Mouse (Mus musculus) layer of hippocampus, postnatal 25 days (tissue): Measurements from ENCODE around the gene Grasp. TPM values are rescaled to one million over a fixed set of nuclear protein-coding genes. Genes with fewer than 3 reads are reported as not detected.

Source experiments
- DNase-seq, 2 experiments: peaks; one replicate each; pipeline ENCODE4 v3.0.0; 2022; ENCODE audit warnings: mixed read lengths in 2 of 2, low spot score in 1 of 2; ENCODE audit errors: extremely low spot score in 1 of 2
- total RNA-seq, 2 experiments: library from RNA; stranded (reverse); gene quantifications; 2 replicates each; pipeline ENCODE4 v1.2.3; 2021

Grasp gene
- 10 to 100 TPM; 73.1 to 77.9 TPM for total RNA-seq

DNA sequence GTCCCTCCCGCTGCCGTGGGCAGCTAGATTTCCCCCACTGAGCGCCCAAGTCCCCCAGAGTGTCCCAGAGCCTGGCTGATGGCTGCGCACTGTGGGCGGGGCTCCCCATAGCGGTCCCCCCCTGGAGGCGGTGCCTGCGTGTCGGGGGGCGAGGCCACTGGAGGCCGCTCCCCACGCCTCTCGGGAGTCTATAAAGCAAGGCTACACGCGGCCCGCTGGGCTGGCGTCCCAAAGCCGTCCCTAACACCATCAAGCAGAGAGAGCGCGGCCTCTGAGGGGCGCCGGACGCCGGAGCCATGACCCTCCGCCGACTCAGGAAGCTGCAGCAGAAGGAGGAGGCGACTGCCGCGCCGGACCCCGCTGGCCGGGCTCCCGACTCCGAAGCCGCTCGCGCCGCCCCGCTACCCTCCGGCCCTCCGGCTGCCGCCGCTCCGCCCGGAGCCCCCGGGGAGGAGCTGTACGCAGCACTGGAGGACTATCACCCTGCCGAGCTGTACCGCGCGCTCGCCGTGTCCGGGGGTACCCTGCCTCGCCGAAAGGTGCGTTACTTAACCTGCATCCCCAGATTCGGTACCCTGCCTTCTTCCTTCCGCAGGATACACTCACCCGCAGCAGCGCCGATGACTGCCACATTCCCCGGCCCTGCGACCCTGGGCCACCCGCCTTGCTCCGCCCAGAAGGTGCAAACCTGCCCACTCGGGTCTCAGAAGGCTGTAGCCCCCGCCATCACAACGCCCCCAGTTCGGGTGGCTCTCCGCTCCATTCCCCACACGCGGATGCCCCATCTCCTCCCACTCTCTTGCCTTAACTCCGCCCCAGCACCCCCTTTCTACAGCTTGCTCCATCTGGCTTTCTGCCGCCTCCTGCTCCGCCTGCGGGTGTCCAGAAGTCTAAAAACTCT is at the start of gene Grasp:
Gene Grasp (plus strand): TSS at position 183 of the 901 bp plus-strand sequence.
- DNase-seq, result peak; percentile 80 to 81

- no peak for DNase-seq
Observed at GRCm38 (mm10) chr15:101174294-101175130, 49.5 kb upstream of the Grasp start.

DNA sequence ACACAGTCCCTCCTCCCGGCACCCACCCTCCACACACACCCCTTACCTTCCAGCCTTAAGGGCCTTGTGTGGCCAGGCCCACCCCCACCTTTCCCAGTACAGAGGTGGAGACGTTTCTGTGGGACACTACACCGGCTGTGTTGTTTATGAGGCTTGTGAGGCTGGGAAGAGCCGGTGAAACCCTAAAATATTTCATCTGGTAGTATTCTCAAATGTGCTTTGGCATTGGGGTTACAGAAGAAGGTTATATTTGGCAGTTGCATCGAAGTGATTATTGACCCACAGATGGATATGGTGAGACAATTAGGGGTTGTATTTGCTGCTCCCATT is 48.9 kb upstream of the Grasp start:
- no peak for DNase-seq

DNA sequence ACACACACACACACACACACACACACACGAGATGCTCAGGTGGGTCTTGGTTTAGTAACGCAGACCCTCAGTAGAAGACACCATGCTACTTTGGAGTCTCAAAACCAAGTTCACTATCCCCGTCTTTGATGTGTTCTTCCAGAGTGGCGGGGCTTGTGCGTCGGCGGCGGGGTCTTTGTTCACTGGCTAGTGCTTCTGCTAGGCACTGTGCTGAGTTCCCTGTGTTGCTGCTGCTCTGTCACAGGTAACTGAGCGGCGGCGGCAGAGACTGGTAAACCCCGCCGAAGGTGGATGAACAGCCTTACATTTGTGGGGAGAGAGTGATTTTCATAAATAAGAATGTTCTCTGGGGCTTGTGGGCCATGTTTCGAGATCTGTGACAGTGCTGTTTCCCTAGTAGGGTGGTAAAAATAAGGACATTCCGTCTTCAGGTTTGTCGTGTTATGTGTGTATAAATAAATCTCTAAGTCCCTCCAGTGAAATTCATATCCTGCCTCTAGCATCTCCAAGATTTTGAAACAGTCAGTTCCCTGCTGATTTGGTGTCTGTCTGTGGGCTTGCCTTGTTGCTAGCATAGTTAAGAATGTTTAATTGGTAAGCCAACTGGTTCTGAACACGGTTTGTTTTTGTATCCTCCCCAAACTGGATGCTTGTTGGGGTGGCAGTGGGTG is 48.2 kb upstream of the Grasp start:
- DNase-seq, result no peak

DNA sequence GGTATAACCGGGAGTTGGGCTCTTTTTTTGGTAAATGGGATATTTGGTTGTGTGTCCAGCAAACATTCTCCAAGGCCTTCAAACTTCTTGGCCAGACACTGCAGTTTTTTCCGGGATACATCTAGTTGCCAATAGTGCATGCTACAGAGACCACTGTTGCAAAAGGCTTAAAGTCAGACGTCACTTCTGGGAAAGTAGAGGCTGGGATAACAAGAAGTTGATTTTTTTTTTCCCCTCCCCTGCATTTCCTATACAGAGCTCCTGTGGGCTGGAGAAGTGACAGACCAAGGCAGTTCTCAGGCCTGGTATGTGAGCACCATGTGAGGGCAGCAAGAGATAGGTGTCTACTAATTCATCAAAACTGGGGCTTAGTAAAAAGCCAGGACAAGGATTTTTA is 47.7 kb upstream of the Grasp start:
- no peak for DNase-seq

DNA sequence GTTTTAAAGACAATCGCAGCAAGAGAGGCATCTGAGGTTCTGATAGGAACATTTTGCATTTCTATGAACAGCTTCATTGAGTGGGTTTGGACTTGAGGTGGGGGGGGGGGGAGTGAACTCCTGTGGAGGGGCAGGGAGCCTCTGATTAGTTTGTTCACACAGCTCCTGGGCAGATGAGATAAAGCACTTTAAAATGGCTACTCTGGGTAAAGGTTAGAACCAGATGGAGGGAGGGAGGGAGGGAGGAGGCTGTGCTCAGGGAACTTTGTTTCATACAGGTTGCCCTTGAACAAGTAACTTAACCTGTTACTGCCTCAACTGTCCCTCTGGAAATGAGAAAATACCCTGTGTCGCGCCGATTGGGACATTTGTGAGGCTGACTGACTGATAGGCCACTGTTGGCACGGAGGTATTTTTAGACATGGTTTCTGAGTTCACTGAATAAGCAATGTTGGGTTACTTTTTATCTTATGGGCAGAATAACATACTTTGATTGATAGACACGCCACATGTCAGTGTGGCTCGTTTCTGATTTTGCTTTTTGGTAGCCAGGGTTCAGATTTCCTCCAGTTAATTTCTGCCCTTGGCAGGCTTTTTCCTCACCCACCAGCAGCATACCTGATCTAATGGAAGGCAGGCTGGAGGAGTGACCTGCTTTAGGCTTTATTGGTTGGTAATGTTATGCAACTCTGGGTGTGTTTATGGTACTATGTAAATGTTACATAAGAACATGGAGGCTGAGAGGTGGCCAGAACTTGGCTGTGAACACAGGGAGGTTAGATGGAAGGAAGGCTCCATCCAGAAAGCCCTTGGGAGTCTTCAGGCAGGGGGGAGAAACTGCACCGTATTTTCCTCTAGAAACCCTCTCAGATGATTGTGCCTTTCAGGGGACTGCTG is 46.9 kb upstream of the Grasp start:
- no peak for DNase-seq

DNA sequence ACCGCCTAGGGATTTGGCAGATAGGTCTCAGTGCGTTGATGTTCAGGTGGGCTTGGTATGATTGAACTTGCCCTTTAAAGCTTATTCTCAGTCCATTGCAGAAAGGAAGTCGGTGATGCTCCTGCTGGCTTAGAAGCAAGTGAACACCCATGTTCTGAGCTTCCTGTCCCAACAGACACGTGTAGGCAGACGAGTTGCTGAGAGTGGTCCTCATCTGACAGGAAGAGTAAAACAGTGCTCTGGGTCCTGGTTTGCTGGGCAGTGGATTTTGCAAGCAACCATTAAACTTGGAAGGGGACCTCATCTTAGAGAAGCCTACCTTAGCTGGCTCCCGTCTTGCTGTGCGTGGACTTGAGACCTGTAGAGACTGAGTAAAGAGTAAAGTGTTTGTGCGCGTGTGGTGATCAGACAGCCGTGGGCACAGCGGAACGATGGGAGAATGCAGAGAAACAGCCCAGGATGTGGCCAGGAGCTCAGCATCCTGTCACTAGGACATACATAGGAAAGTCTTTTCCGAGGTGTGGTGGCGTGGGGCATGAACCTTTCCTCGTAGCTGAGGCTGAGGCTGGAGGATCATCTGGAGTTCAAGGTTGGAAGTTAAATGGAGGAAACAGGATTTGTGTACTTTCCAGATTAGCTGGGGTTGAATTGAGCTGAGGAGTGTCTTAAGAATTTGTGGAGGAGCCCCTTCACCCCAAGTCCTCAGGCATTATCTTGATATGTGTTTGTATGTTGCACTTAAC is 43.5 kb upstream of the Grasp start:
- DNase-seq, result no peak

DNA sequence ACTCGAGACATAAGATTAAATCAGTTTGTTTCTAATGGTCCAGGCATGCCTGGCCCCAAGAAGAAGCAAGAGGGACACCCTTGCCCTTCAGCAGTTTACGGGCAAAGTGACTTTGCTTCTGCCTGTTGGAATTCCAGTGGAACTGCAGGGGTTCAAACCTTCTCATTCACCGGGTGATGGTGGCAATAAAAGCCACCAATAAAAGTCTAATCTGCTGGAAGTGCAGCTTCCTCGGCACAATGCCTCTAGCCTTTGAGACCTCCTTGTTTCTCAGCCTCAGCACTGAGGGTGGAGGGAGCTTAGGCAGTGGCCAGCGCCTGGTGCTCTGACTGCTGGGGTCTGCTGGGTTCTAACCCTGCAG is 42.9 kb upstream of the Grasp start:
- no peak for DNase-seq

- DNase-seq, result no peak
Observed at GRCm38 (mm10) chr15:101181500-101181899, 42.5 kb upstream of the Grasp start.

GRCm38 (mm10) chr15:101182676-101183075 is 41.3 kb upstream of the Grasp start:
- no peak for DNase-seq

DNA sequence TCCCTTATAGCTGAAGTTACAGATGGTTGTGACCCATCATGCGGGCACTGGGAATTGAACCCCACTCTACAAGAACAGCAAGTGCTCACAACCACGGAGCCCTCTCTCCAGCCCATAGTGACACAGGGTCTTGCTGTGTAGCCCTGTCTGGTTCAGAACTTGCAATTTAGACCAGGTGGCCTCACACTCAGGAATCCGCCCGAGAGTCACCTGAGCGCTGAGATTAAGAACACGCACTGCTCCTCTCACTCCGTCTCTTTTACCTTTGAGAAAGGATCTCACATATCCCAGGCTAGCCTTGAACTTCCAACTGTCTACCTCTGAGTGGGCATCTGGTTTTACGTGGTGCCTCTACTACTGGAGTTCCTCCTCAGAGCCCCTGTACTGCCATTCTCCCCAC is 39.7 kb upstream of the Grasp start:
- no peak for DNase-seq

DNA sequence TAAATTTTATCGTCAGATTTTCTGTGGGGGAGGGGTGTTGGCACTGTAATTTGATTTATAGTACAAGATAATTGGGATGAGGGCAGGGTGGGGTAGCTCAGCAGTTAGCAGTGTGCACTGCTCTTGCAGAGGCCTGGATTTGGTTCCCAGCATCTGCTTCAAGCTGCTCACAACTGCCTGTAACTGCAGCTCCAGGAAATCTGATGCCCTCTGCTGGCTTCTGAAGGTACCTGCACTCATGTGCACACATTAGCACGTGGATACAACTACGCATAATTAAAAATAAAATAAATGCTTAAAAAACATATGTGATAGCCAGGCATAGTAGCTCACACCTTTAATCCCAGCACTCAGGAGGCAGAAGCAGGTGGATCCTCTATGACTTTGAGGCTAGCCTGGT is 38.4 kb upstream of the Grasp start:
- no peak for DNase-seq

- DNase-seq, result no peak
Observed at GRCm38 (mm10) chr15:101187907-101188306, 36.1 kb upstream of the Grasp start.

DNA sequence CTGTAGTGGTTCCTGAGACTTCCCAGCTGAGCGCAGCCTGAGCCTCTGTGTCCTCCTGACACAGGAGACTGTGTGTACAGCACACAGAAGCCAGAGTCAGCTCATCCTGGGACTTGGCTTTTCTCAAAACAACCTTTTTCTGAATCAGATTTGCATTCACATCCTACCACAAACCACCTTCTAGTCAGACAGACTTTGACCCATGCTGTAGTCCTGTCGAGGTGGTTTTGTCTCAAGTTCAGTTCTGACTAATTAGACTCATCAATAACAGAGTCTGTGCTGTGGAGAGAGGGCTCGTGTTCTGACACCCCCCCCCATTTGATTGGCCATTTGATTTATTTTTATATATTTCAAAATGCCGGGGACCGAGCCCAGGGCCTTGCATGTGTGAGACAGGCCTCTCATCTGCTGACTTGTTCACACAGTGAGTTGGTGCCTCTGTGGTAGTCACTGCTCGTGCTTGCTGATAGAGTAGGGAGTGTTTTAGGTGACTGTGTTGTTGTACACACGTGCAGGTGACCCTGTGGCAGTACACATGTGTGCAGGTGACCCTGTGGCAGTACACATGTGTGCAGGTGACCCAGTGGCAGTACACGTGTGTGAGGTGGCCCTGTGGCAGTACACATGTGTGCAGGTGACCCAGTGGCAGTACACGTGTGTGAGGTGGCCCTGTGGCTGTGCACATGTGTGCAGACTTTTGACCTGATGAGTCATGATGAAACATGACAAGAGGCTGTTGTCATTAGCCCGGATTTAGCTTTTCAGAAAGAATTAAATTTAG is 33.8 kb upstream of the Grasp start:
- no peak for DNase-seq

DNA sequence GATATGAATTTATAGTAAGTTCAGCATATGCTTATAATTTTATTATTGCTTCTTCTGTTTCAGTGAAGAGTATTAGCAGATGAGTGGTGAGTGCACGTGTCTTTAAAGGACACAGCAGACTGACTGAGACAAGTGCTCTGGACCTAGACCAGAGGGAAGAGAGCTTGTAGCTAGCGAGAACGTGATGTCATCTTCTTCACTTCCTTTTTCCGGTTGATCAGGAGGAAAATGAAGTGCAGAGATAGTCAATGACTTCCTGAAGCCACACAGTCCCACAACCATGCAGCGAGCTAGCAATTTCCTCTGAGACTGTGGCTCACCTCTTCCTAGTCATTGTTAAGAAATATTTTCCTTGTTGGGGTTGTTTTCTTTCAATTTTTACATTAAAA is 33.2 kb upstream of the Grasp start:
- no peak for DNase-seq

DNA sequence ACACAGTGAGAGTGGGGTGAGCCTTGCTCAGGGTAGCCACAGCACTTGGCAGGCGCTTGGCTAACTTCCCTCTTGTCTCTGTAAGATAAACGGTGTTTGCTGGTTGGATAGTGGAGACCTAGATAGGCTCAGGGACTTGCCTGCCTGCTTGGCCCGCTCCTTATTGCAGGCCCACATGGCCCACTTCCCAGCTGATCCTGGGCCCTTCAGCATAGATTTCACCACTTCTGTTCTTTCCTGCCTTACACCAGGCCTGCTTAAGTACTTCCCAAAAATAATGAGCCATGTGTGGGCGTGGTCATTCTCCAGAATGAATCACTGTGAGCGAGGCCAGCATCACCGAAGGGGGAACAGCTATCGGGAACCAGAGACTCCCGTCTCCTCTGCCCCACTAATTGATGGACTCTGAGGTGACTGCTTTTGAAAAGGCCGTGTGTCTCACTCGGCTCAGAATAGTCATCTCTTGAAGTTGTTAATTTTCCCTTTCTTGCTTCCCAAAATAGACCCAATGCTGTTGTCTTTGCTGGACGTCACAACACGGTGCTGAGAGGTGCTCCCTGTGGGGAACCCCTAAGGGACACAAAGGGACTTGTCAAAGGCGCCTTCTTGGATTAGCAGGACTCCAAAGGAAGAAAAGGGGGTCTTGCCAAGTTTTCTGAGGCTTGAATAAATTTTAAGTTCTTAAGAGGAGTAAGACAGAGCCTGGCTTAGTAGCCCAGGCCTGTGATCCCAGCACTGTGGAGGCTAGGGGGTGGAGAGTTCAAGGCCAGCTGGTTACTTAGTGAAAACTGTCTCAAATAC is 32.3 kb upstream of the Grasp start:
- DNase-seq, result no peak

DNA sequence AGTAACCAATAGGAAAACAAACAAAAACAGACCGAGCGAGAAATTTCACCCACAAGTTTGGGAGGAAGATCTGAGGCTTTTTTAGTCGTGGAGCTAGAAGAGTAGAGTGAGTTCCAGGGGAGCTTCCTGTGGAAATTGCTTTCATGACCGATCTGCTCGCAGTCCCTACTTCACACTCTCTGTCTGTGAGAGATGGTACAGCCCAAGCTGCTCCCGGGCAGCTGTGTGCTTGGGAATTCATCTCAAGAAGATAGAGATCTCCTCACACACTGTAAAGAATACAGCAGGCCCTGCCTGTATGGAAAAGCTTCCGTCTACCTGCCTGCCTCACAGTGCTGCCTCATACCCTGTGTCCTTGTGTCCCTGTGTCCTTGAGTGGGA is 31.7 kb upstream of the Grasp start:
- DNase-seq, result no peak

GRCm38 (mm10) chr15:101192651-101193050 is 31.3 kb upstream of the Grasp start:
- DNase-seq, result no peak
